Mouse (Mus musculus) liver, adult (tissue): ENCODE results near the gene Mvk.

Experiments used
- GATA4 ChIP-seq: IDR thresholded peaks from 2 replicates; pipeline ENCODE4 v1.6.1; 2014; ENCODE audit warnings: mild to moderate bottlenecking, low read length; ENCODE audit not compliant: insufficient replicate concordance

Mvk gene

DNA sequence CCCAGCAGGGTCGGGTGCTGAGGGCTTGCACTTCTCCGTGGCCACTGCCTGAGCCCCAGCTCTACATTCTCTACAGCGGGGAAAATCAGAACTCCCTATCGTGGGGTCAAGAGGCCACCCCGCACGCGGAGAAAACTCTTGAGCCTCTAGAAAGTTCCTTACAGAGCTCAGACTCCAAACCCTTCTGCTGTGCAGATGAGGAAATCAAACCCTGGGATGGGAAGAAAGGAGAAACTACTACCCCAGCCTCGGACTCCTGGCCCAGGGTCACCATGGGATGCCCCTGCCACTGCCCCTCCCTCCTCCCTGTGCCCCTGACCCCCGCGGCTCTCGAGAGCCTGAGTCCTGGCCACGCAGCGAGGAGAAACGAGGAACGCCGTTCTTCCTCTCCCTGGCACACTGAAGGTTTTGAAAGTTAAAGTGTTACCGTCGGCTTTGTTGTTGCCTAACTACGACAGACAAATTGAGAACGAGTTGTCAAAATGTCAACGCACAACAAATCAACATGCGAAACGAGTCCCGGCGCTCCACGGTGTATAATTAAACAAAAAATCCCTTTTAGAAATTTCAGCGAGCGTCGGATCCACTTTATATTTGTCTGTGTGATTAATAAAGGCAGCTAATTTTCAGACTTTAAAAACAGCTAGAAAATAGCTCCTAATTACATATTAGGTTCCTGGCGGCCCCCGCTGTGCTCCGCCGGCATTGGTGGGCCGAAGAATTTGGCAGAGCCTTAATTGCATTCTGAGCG is 30.8 kb downstream of the Mvk start:
- no peak for TF ChIP-seq GATA4

DNA sequence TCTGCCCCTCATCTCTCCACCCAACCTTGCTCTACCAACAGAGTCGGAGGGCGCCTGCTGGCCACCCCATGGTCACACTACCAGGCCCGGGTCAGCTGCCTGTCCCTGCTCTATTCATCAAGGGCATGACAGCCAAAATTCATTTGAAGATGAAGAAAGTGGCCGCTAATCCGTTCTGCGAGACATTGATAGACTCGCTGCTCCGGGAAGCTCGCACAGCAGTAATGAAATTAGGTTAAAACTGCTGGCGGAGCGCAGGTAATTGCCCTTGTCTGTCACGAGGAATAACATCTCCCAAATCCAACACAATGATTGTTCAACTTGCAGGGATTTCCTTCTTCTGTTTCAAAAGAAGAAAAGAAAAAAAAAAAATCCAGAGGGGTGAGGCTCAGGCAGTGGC is 34.2 kb downstream of the Mvk start:
- no peak for TF ChIP-seq GATA4

DNA sequence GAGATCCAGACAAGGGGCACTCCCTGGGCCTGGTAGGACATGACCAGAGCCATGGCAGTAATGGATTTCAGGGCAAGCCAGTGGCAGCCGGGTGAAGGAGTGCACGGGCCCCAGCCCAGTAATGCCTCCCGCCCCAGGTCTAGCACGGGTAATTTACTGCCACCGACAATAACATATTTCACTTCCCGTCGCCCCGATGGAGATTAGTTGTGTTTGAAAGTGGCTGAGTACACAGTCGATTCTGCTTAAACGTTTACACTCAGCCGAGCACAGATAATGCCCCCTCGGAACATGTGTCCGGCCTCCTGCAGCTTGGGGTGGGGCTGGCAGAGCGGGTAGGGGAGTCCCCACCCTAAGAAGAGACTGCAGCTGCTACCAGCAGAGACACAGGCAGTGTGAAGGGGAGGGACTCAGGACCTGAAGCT is 38.5 kb downstream of the Mvk start:
- no peak for TF ChIP-seq GATA4

DNA sequence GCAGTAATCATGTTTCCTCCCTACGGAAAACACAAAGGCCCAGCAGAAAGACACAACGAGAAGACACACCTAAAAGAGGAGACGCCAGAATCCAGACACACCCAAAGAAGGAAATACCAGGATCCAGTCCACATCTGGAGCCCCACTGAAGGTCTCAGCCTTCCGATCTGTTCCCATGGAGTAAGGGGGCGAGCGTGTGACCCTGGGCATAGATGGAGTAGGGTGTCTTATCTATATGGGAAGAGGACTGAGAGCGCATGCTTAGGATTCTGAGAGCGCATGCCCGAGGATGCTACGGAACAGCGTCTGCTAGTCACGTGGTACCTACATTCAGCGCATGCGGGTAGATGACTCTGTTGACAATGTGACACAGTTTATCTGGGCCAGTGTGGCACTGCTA is 41.6 kb downstream of the Mvk start:
- TF ChIP-seq GATA4 = no peak

DNA sequence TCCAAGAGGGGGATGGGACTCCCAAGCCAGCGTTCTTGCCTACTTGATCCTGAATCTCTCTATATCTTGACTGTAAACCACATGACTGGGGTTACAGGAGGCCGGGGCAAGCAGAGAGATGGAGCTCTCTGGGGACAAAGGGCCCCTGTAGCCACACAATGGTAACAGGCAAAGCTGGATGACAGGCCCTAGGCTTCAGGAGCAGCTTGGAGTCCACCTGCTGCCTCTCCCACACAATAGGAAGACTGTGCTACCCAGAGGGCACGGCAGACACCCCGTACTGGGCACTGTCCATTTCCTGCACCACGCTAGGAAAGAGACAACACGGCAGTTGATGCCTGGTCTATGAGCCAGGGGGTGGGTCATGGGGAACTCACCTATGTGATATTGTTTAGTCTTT is 45.5 kb downstream of the Mvk start:
- no peak for TF ChIP-seq GATA4

DNA sequence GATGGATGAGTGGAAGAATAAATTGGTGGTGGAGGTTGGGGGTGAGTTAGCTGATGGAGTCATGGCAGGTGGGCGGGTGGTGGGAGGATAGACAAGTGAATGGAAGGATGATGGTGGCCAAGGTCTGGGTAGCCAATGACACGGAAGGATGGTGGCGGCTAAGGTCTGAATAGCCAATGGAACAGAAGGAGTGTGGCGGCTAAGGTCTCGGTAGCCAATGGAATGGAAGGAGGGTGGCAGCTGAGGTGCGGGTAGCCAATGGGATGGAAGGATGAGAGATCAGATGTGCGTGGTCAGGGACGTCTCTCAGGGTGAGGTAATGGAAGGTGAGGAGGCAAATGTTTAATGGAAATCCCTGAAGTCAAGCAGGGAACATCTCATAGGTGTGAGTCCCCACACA is 46.2 kb downstream of the Mvk start:
- no peak for TF ChIP-seq GATA4

DNA sequence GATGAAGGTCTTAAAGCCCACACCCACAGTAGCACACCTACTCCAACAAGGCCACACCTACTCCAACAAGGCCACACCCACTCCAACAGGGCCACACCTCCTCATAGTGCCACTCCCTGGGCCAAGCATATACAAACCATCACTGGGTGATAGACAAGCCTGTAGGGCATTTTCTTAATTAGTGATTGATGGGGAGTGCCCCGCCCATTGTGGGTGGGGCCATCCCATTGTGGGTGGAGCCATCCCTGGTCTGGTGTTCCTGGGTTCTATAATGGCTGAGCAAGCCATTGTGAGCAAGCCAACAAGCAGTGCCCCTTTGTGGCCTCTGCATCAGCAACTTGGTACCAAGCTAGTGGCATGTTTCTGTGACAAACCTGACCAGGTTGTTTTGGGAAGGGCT is 50.7 kb downstream of the Mvk start:
- no peak for TF ChIP-seq GATA4

DNA sequence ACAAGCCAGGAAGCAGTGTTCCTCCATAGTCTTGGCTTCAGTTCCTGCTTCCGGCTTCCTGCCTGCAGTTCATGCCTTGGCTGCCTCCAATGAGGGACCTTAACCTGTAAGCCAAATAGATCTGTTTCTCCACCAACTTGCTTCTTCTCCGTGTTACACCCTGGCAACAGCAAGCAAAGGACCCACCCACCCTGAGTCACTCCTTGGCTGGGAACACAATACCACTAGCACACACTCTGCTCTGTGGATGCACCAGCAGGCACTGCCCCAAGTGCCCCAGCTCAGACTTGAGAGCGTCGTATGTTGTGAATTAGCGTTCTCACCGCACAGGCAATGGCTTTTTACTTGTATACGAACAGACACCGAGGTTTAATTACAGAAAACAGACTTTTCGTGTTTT is 57.2 kb downstream of the Mvk start:
- TF ChIP-seq GATA4 = no peak

DNA sequence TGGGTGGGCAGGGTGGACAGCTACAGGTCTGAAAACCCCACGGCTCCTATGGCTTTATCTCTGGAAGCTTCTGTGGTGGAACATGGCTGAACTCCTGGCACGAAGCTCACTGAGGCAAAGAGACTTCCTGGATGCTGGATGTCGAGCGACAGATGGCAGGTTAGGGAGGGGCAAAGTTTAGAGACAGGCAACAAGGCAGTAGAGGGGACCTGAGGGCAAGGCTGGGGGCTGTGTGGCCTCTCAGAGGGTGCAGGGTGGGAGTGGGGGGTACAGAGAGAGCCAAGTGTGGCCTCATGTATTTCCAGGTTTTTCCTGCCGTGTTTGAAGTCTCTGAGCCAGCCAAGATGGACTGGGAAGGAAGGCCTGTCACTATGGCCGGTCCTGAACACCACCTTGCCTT is 60.8 kb downstream of the Mvk start:
- no peak for TF ChIP-seq GATA4

DNA sequence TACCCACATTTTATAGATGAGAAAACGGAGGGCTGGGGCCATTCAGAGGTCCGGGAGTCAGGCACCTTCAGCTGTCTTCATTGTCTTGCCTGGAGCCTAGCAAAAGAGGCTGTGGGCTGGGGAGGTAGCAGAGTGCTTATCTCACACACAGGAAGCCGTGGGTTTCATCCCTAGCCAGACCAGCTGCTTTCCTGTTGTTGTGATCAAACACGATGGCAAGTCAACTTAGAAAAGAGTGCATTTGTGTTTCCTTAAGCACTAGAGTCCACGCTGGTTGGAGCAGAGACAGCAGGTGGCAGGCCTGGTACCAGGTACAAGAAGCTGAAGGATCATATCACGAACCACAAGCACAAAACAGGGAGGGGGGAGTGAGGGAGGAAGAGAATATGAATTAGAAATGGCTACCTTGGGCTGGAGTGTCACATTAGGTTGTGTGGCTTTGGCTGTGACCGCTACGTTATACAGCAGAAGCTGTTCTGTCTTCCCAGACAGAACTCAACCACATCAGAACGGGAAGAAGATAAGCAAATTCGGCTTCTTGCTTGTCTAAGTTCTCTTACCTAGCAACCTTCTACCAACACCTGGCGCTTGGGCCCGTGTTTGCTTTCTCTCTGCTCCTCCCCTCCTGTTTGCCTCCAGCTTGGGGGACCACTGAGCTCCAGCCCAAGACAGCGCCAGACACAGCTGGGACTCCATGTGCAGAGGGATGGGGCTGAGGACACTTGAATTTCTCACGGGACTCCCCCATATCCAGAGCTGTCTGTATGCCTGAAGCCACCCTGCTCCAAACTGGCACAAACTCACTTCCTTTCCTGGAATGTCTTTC is 61.4 kb downstream of the Mvk start:
- TF ChIP-seq GATA4 = no peak

DNA sequence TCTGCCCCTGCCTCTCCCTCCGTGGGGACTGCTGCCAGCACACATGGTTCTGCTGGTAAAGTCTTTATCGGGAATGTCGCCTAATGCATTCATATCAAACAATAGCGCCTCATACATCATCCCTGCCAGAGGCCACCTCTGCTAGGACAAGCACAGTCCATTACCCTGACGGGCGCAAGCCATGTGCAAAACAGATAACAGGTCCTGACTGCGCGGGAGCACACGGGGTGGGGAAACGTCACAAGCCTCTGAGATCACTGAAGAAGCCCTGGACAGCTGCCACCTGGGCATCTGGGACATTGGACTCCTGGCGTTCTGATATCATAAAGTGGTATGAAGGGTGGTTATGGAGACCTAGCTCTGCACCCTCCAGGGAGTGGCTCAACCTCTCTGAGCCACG is 63.3 kb downstream of the Mvk start:
- no peak for TF ChIP-seq GATA4

DNA sequence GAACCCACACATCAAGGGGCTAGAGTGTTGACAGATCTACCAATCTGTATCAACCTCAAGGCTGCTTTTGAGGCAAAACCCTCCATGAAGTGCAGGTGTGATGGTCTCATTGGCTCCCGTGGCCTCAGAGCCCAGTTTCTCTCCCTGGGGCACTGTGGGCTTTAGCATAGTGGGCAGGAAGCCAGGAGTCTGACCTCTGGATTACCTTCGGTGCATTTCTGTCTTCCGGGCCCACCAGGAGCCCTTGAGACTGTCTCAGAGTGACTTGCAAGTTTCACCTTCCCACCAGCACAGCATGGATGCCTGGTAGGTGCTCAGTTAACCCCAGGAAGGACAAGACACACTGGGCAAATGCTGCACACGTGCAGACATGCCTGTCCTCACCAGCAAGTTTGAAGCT is 63.9 kb downstream of the Mvk start:
- TF ChIP-seq GATA4 = no peak

DNA sequence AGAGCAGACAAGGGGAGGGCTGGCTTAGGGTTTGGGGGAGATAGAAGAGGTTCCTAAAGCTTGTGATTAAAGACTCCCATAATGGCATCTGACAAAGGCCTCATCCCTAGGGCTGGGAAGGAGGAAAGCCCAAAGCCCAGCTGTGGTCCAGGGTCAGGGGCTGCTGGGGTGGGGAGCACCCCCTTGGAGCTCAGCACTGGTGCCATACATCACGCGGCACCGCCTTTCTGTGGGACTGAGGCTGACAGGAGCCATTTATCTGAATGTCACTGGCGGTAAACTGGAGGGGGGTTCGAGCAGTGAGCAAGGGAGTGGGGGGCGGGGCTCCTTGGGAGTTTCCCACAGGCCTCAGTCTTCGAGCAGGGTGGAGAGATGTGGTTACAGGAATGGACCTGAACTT is 65.4 kb downstream of the Mvk start:
- TF ChIP-seq GATA4 = no peak
